Mouse (Mus musculus) testis, adult 2 months (tissue): ENCODE results near the gene Afmid. TPM values are rescaled to one million over a fixed set of nuclear protein-coding genes. Genes with fewer than 3 reads are reported as not detected.
A peak's percentile ranks its signal among the peaks of the same experiment; 100 is the strongest.

Source experiments
- H3K27ac ChIP-seq: fragments of 200-500 bp; 2 replicates; pipeline ENCODE4 v1.5.1; 2012; ENCODE audit warnings: low read depth, low read length; ENCODE audit not compliant: control insufficient read depth, insufficient read depth
- H3K27me3 ChIP-seq: fragments of 200-500 bp; 2 replicates; pipeline ENCODE4 v1.6.1; 2012; ENCODE audit warnings: mild to moderate bottlenecking, low read length, moderate library complexity; ENCODE audit not compliant: control insufficient read depth, insufficient read depth
- H3K36me3 ChIP-seq: fragments of 200-500 bp; 2 replicates; pipeline ENCODE4 v1.6.1; 2012; ENCODE audit warnings: mild to moderate bottlenecking, low read length; ENCODE audit not compliant: control insufficient read depth, insufficient read depth
- H3K4me1 ChIP-seq: fragments of 200-500 bp; 2 replicates; pipeline ENCODE4 v1.6.1; 2012; ENCODE audit warnings: low read length; ENCODE audit not compliant: control insufficient read depth, insufficient read depth
- H3K4me3 ChIP-seq: fragments of 200-500 bp; 2 replicates; pipeline ENCODE4 v1.5.1; 2012; ENCODE audit warnings: low read depth, mild to moderate bottlenecking, low read length, moderate library complexity, mixed read lengths; ENCODE audit not compliant: control insufficient read depth
- CTCF ChIP-seq: fragments of 200-500 bp; IDR thresholded peaks from 2 replicates; pipeline ENCODE4 v1.5.1; 2012; ENCODE audit warnings: low read depth, mild to moderate bottlenecking, inconsistent platforms, low read length, moderate library complexity; ENCODE audit not compliant: control insufficient read depth, insufficient read depth, insufficient replicate concordance
- POLR2A ChIP-seq: fragments of 200-500 bp; IDR thresholded peaks from 2 replicates; pipeline ENCODE4 v1.6.1; 2012; ENCODE audit warnings: low read depth, mild to moderate bottlenecking, inconsistent platforms, low read length, moderate library complexity; ENCODE audit not compliant: control insufficient read depth
- polyA plus RNA-seq: library from polyadenylated mRNA; depleted of rRNA; stranded (reverse); fragments of >200 nt; gene quantifications from 2 replicates; pipeline ENCODE4 v1.2.3, GENCODE M21; 2012

The Afmid gene
- polyA plus RNA-seq, 1 experiment: 5.7 TPM

- no peaks in the 10 kb centered on the region for H3K27me3 ChIP-seq
- H3K36me3 ChIP-seq: peaks cover 6% of the 10 kb centered on the region
- no peaks in the 10 kb centered on the region for H3K4me1 ChIP-seq
- H3K27ac ChIP-seq: no peak overlapping the region
- H3K4me3 ChIP-seq: no peak overlapping the region
- TF ChIP-seq POLR2A (no peak), CTCF (no peak)
Observed at GRCm38 (mm10) chr11:117857462-117857861, 31.7 kb downstream of the Afmid start.

GRCm38 (mm10) chr11:117858392-117858791 is 32.7 kb downstream of the Afmid start:
- Histone ChIP-seq H3K4me3 (no peak overlapping the region), H3K4me1 (no peaks in the 10 kb centered on the region), H3K27me3 (no peaks in the 10 kb centered on the region), H3K36me3 (peaks cover 4% of the 10 kb centered on the region), H3K27ac (no peak overlapping the region)
- no peak for TF ChIP-seq CTCF
- TF ChIP-seq POLR2A: no peak

- Histone ChIP-seq H3K27ac (no peak within 1 kb of the TSS), H3K27me3 (no peaks in the 10 kb centered on the region), H3K36me3 (no peaks in the 10 kb centered on the region; the same call in 1 of the 2 replicates), H3K4me3 (no peak within 1 kb of the TSS), H3K4me1 (no peaks in the 10 kb centered on the region)
- TF ChIP-seq POLR2A (no peak), CTCF (no peak)
Observed at GRCm38 (mm10) chr11:117860601-117861000, 34.9 kb downstream of the Afmid start, which contains the start of gene Tmem235. Gene Tmem235 (plus strand): TSS chr11:117860752.

GRCm38 (mm10) chr11:117863174-117863856 is 37.6 kb downstream of the Afmid start:
- Histone ChIP-seq H3K4me1 (no peaks in the 10 kb centered on the region), H3K4me3 (no peak overlapping the region), H3K27ac (no peak overlapping the region), H3K36me3 (no peaks in the 10 kb centered on the region), H3K27me3 (no peaks in the 10 kb centered on the region)
- no peak for TF ChIP-seq POLR2A
- TF ChIP-seq CTCF: no peak

GRCm38 (mm10) chr11:117864805-117865204 is 39.1 kb downstream of the Afmid start:
- no peaks in the 10 kb centered on the region for H3K4me1 ChIP-seq
- no peaks in the 10 kb centered on the region for H3K27me3 ChIP-seq
- TF ChIP-seq CTCF (no peak), POLR2A (no peak)
- H3K4me3 ChIP-seq: no peak overlapping the region
- no peak overlapping the region for H3K27ac ChIP-seq
- H3K36me3 ChIP-seq: no peaks in the 10 kb centered on the region

- Histone ChIP-seq H3K36me3 (no peaks in the 10 kb centered on the region), H3K27ac (no peak overlapping the region), H3K4me1 (no peaks in the 10 kb centered on the region; the same call in 1 of the 2 replicates), H3K27me3 (no peaks in the 10 kb centered on the region), H3K4me3 (no peak overlapping the region)
- TF ChIP-seq POLR2A (no peak), CTCF (no peak)
Observed at GRCm38 (mm10) chr11:117865988-117866387, 40.3 kb downstream of the Afmid start.

GRCm38 (mm10) chr11:117870688-117871365 is 45.1 kb downstream of the Afmid start:
- H3K36me3 ChIP-seq: no peaks in the 10 kb centered on the region
- no peak overlapping the region for H3K4me3 ChIP-seq
- peaks cover 11% of the 10 kb centered on the region for H3K4me1 ChIP-seq
- H3K27ac ChIP-seq: no peak overlapping the region
- H3K27me3 ChIP-seq: no peaks in the 10 kb centered on the region
- TF ChIP-seq POLR2A (no peak), CTCF (peak; percentile 92)
